Mouse (Mus musculus) bone marrow macrophage, adult 2 months (primary cell): ENCODE measurements at regions not wholly inside any gene's neighbourhood (a gene's known extent, or its start where the extent isn't known, plus 50 kb on each side); places are given as distances from the start of the nearest gene placed in this dataset.

Source experiments
- CTCF ChIP-seq: IDR thresholded peaks from 2 replicates; pipeline ENCODE4 v1.5.1; 2012; ENCODE audit warnings: low read depth, mild to moderate bottlenecking, low read length, moderate library complexity
- POLR2A ChIP-seq: IDR thresholded peaks from 2 replicates; pipeline ENCODE4 v1.6.1; 2012; ENCODE audit warnings: mild to moderate bottlenecking, low read depth, low read length, borderline replicate concordance

GRCm38 (mm10) chr15:64474236-64474635, 343.3 kb upstream of the Gm21798 start:
- TF ChIP-seq POLR2A (no peak), CTCF (no peak)
